Comparison of ENCODE assay signal across 13 mouse cellular contexts in genomic region chr5:74829003-74829402, GRCm38 (mm10).
"Had no signal": no experiment of that assay in that cellular context is flagged by ENCODE, and none has a peak within 500 bp of the region (broad histone marks: within the 10 kb centered on the region; RNA-seq: fewer than 3 reads in every experiment).

No protein-coding gene starts in this region.

- H3K4me2 ChIP-seq: hindbrain, embryonic 15.5 days; liver, embryonic 13.5 days; neural tube, embryonic 12.5 days had no signal

- DNase-seq: kidney, adult 8-10 months; kidney, postnatal 10 days; liver; liver, embryonic 13.5 days; liver, postnatal 0 days; midbrain, embryonic 14.5 days; thymus, adult 18-20 months; thymus, postnatal 25 days had no signal

- H3K4me3 ChIP-seq: hindbrain, embryonic 15.5 days; left cerebral cortex, adult 2 months; liver, embryonic 13.5 days; neural tube, embryonic 12.5 days had no signal

- H3K9ac ChIP-seq: hindbrain, embryonic 15.5 days; liver, embryonic 13.5 days; liver, postnatal 0 days; neural tube, embryonic 12.5 days had no signal

- H3K27me3 ChIP-seq: hindbrain, embryonic 15.5 days; liver, embryonic 13.5 days; neural tube, embryonic 12.5 days had no signal

- H3K27ac ChIP-seq: hindbrain, embryonic 15.5 days; left cerebral cortex, adult 2 months; liver, embryonic 13.5 days; neural tube, embryonic 12.5 days had no signal

- ATAC-seq: inflammation-experienced regulatory T-cells, adult 6 months; intestine, postnatal 0 days; liver, postnatal 0 days had no signal

- H3K4me1 ChIP-seq: liver, embryonic 13.5 days had no signal

- H3K36me3 ChIP-seq: hindbrain, embryonic 15.5 days; liver, embryonic 13.5 days; neural tube, embryonic 12.5 days had no signal

- H3K9me3 ChIP-seq: hindbrain, embryonic 15.5 days; liver, embryonic 13.5 days; neural tube, embryonic 12.5 days had no signal
